In genomic region chr13:95887375-95887774, GRCm38 (mm10) we compare ENCODE assay signal across 19 mouse cellular contexts. TPM values are rescaled to one million over a fixed set of nuclear protein-coding genes. Genes with fewer than 3 reads are reported as not detected.
A peak's percentile ranks its signal among the peaks of the same experiment; 100 is the strongest.
DNase-seq lines count a peak whose midpoint lies in the region; ATAC-seq and TF ChIP-seq lines count a peak whose summit lies in the region.
"Had no signal": no experiment of that assay in that cellular context is flagged by ENCODE, and none has a peak within 500 bp of the region (broad histone marks: within the 10 kb centered on the region; RNA-seq: fewer than 3 reads in every experiment).

No protein-coding gene starts in this region.

- H3K36me3 ChIP-seq in liver, adult 2 months (ENCODE audit: control insufficient read depth, insufficient read depth, low read length): no peaks in the 10 kb centered on the region; the same call in 1 of the 2 replicates
- no peaks in the 10 kb centered on the region for H3K36me3 ChIP-seq in liver, embryonic 12.5 days
- no peaks in the 10 kb centered on the region for H3K36me3 ChIP-seq in macrophage (ENCODE audit: inconsistent target)
- H3K36me3 ChIP-seq: embryonic facial prominence, embryonic 15.5 days; forebrain, embryonic 10.5 days; heart, embryonic 13.5 days; hindbrain, embryonic 15.5 days had no signal

- no peak overlapping the region for H3K4me3 ChIP-seq in liver, adult 2 months (ENCODE audit: insufficient read depth, low read depth, low read length)
- no peak overlapping the region for H3K4me3 ChIP-seq in liver, embryonic 12.5 days
- no peak overlapping the region for H3K4me3 ChIP-seq in bone marrow macrophage, adult 2 months (ENCODE audit: insufficient read depth, low read length)
- H3K4me3 ChIP-seq in macrophage (ENCODE audit: inconsistent target): no peak overlapping the region
- H3K4me3 ChIP-seq: embryonic facial prominence, embryonic 15.5 days; erythroblast, embryonic 14.5 days; forebrain, embryonic 10.5 days; gastrocnemius, adult 2 months; heart, embryonic 13.5 days; hindbrain, embryonic 15.5 days had no signal

- TF ChIP-seq CTCF in liver, adult 2 months (IDR thresholded peaks at IDR 0.05; ENCODE audit: low read depth, low read length): no peak
- no peak for TF ChIP-seq CTCF in bone marrow macrophage, adult 2 months (IDR thresholded peaks at IDR 0.05; ENCODE audit: low read depth, low read length)

- H3K79me2 ChIP-seq in liver, adult 2 months (ENCODE audit: control insufficient read depth, insufficient read depth, low read length): peaks cover 43% of the 10 kb centered on the region
- peaks cover 79% of the 10 kb centered on the region for H3K79me2 ChIP-seq in macrophage (ENCODE audit: inconsistent target)

- no peak for TF ChIP-seq POLR2A in liver, adult 2 months (IDR thresholded peaks at IDR 0.05; ENCODE audit: extremely low read depth, insufficient read depth, low read length)
- no peak for TF ChIP-seq POLR2A in bone marrow macrophage, adult 2 months (IDR thresholded peaks at IDR 0.05; ENCODE audit: borderline replicate concordance, low read depth, low read length)

- no peaks in the 10 kb centered on the region for H3K27me3 ChIP-seq in liver, adult 2 months (ENCODE audit: control insufficient read depth, insufficient read depth, low read length)
- H3K27me3 ChIP-seq in liver, embryonic 12.5 days (replicated peaks): no peaks in the 10 kb centered on the region
- H3K27me3 ChIP-seq: embryonic facial prominence, embryonic 15.5 days; hindbrain, embryonic 15.5 days had no signal

- H3K9ac ChIP-seq in liver, adult 2 months (ENCODE audit: low read depth, low read length): no peak overlapping the region
- H3K9ac ChIP-seq in liver, embryonic 12.5 days: no peak overlapping the region
- H3K9ac ChIP-seq: embryonic facial prominence, embryonic 15.5 days; heart, embryonic 13.5 days; hindbrain, embryonic 15.5 days had no signal

- H3K4me2 ChIP-seq in liver, embryonic 12.5 days: no peak overlapping the region
- H3K4me2 ChIP-seq: embryonic facial prominence, embryonic 15.5 days; heart, embryonic 13.5 days; hindbrain, embryonic 15.5 days had no signal

- ATAC-seq in liver, embryonic 12.5 days: no peak
- ATAC-seq: forebrain, embryonic 14.5 days had no signal

- peaks cover 54% of the 10 kb centered on the region for H3K4me1 ChIP-seq in liver, adult 2 months (ENCODE audit: control insufficient read depth, insufficient read depth, low read length)
- peaks cover 54% of the 10 kb centered on the region for H3K4me1 ChIP-seq in liver, embryonic 12.5 days
- H3K4me1 ChIP-seq in bone marrow macrophage, adult 2 months (ENCODE audit: control insufficient read depth, insufficient read depth, low read length): peaks cover 29% of the 10 kb centered on the region

- peak; percentile 38 for DNase-seq in kidney, adult 18-20 months
- no peak for DNase-seq in kidney, postnatal 4 days
- peak; percentile 91 for DNase-seq in liver, adult 2 months (ENCODE audit: extremely low read depth, low read depth, low spot score)
- no peak for DNase-seq in left cerebral cortex, adult 8-10 months (ENCODE audit: low spot score in 2 of 2)
- DNase-seq: cerebellum, adult 2 months; cerebellum, postnatal 10 days; embryo, embryonic 11 days; gastrocnemius, adult 2 months; gastrocnemius, postnatal 25 days; heart, postnatal 36 days had no signal

- H3K27ac ChIP-seq in liver, adult 2 months (replicated peaks; ENCODE audit: insufficient read depth, low read depth, low read length): peak overlapping the region; percentile 86
- no peak overlapping the region for H3K27ac ChIP-seq in liver, embryonic 12.5 days
- H3K27ac ChIP-seq in bone marrow macrophage, adult 2 months (ENCODE audit: insufficient read depth, low read depth, low read length): peak overlapping the region; percentile 93; the same call in 1 of the 2 replicates
- peak overlapping the region; percentile 76; the same call in 1 of the 2 replicates for H3K27ac ChIP-seq in macrophage
- H3K27ac ChIP-seq: embryonic facial prominence, embryonic 15.5 days; forebrain, embryonic 10.5 days; gastrocnemius, adult 2 months; heart, embryonic 13.5 days; hindbrain, embryonic 15.5 days had no signal

- no peaks in the 10 kb centered on the region for H3K9me3 ChIP-seq in liver, embryonic 12.5 days (replicated peaks)
- H3K9me3 ChIP-seq: embryonic facial prominence, embryonic 15.5 days; forebrain, embryonic 10.5 days; heart, embryonic 13.5 days; hindbrain, embryonic 15.5 days had no signal

- 36% methylated on average over 7 of the region's 7 CpGs for WGBS in liver, adult 2 months
- WGBS in liver, embryonic 12.5 days (ENCODE audit: insufficient replicate concordance): 72% methylated on average over 7 of the region's 7 CpGs
- WGBS in macrophage (ENCODE audit: missing documents): 90% methylated on average over 7 of the region's 7 CpGs

RNA-seq across cellular contexts. Expression of gene Iqgap2, which starts 4.3 kb away (rescaled TPM):
- total RNA-seq in liver, adult 2 months (2014; rRNA removed): 156 and 189 TPM in 2 replicates
- polyA plus RNA-seq in liver, adult 2 months (2012; rRNA removed): 21.4 and 31.5 TPM in 2 replicates
- 14.5 and 14.7 TPM in 2 replicates for polyA plus RNA-seq in liver, embryonic 12.5 days (2016; fragmentation: Nextera tagmentation; extraction: Ambion mirVana)
- polyA plus RNA-seq in bone marrow macrophage, adult 2 months (2012; ENCODE audit: insufficient read depth, insufficient read length, missing spikeins): 43.3 and 48.2 TPM in 2 replicates
- 100 to 1,000 TPM in 2 of 26 experiments, 10 to 100 TPM in 24; 22.4 to 112 (median 68.5) TPM for total RNA-seq in macrophage (2018; cell fraction: chromatin; rRNA removed)
- 10 to 100 TPM; 24.6 to 68.2 (median 47.0) TPM for total RNA-seq in macrophage (2018; cell fraction: cytosol; rRNA removed)
- total RNA-seq in macrophage (2018; cell fraction: nucleus; rRNA removed): 10 to 100 TPM; 35.0 to 80.6 (median 53.5) TPM
- polyA plus RNA-seq in macrophage (2018): 34.1 to 70.8 TPM (median 49.3 TPM) in 3 replicates
- total RNA-seq in left cerebral cortex, adult 8-10 months (2022): 10 to 100 TPM; 11.3 to 14.8 (median 13.1) TPM

Comparison
In these comparisons a context has a peak if more than half of its experiments do, and no peak if none do; other contexts are left out.
1. DNase-seq: peak in kidney, adult 18-20 months (single experiment) and liver, adult 2 months (single experiment); none in kidney, postnatal 4 days (0 of 2) and left cerebral cortex, adult 8-10 months (0 of 2).